Mouse (Mus musculus) embryonic fibroblast, embryonic 13.5 days (primary cell): ENCODE measurements around the gene Ccdc102a. TPM values are rescaled to one million over a fixed set of nuclear protein-coding genes. Genes with fewer than 3 reads are reported as not detected.

ENCODE experiments used
- H3K27ac ChIP-seq: 2 replicates; pipeline ENCODE4 v1.5.1; 2012; ENCODE audit warnings: low read length, control low read depth, inconsistent platforms; ENCODE audit not compliant: insufficient read depth
- H3K4me1 ChIP-seq: 2 replicates; pipeline ENCODE4 v1.6.1; 2011; ENCODE audit warnings: low read length; ENCODE audit not compliant: control insufficient read depth, insufficient read depth
- H3K4me3 ChIP-seq: 2 replicates; pipeline ENCODE4 v1.5.1; 2011; ENCODE audit warnings: mild to moderate bottlenecking, control low read depth, low read length; ENCODE audit not compliant: insufficient read depth
- CTCF ChIP-seq: IDR thresholded peaks from 2 replicates; pipeline ENCODE4 v1.5.1; 2011; ENCODE audit warnings: mild to moderate bottlenecking, control low read depth, low read length, moderate library complexity, borderline replicate concordance; ENCODE audit not compliant: insufficient read depth
- POLR2A ChIP-seq: IDR thresholded peaks from 2 replicates; pipeline ENCODE4 v1.6.1; 2011; ENCODE audit warnings: low read depth, mild to moderate bottlenecking, control low read depth, low read length, moderate library complexity
- polyA plus RNA-seq: library from polyadenylated mRNA; stranded (reverse); fragments of >200 nt; gene quantifications from 2 replicates; pipeline ENCODE4 v1.2.4, GENCODE M21; 2011; ENCODE audit warnings: low read depth; ENCODE audit not compliant: missing spikeins, insufficient read length

Ccdc102a gene
- polyA plus RNA-seq, 1 experiment: 39.2 TPM

GRCm38 (mm10) chr8:94876197-94876730 lies 41.6 kb downstream of the Ccdc102a start, which contains the start of gene Dok4:
Gene Dok4 (minus strand): TSS chr8:94876330.
- peaks cover 5% of the 10 kb centered on the region; the same call in 1 of the 2 replicates for H3K4me1 ChIP-seq
- TF ChIP-seq CTCF (no peak), POLR2A (peak; percentile 63)
- H3K4me3 ChIP-seq: peak within 1 kb of the TSS; percentile 72
- H3K27ac ChIP-seq: no peak within 1 kb of the TSS

- TF ChIP-seq POLR2A: no peak
- TF ChIP-seq CTCF: no peak
- H3K4me1 ChIP-seq: peaks cover 5% of the 10 kb centered on the region; the same call in 1 of the 2 replicates
Measured at GRCm38 (mm10) chr8:94875871-94876150, 42.1 kb downstream of the Ccdc102a start.

GRCm38 (mm10) chr8:94875096-94875870 lies 42.6 kb downstream of the Ccdc102a start:
- Histone ChIP-seq H3K4me3 (peak overlapping the region; percentile 72), H3K4me1 (peaks cover 5% of the 10 kb centered on the region; the same call in 1 of the 2 replicates), H3K27ac (no peak overlapping the region)
- TF ChIP-seq POLR2A: no peak
- no peak for TF ChIP-seq CTCF

More at GRCm38 (mm10) chr8:94875871-94876150, 42.1 kb downstream of the Ccdc102a start:
- Histone ChIP-seq H3K27ac (no peak overlapping the region), H3K4me3 (peak overlapping the region; percentile 72)

GRCm38 (mm10) chr8:94874358-94874757 lies 43.5 kb downstream of the Ccdc102a start:
- TF ChIP-seq CTCF: peak; percentile 61; the same call in 1 of the 2 replicates
- no peak for TF ChIP-seq POLR2A
- H3K4me3 ChIP-seq: no peak overlapping the region
- H3K27ac ChIP-seq: no peak overlapping the region
- peaks cover 5% of the 10 kb centered on the region; the same call in 1 of the 2 replicates for H3K4me1 ChIP-seq

GRCm38 (mm10) chr8:94872576-94872975 lies 45.3 kb downstream of the Ccdc102a start:
- Histone ChIP-seq H3K27ac (no peak overlapping the region), H3K4me1 (peaks cover 5% of the 10 kb centered on the region; the same call in 1 of the 2 replicates), H3K4me3 (no peak overlapping the region)
- TF ChIP-seq POLR2A: no peak
- TF ChIP-seq CTCF: no peak

GRCm38 (mm10) chr8:94872156-94872555 lies 45.7 kb downstream of the Ccdc102a start:
- Histone ChIP-seq H3K27ac (no peak overlapping the region), H3K4me3 (no peak overlapping the region), H3K4me1 (peaks cover 5% of the 10 kb centered on the region; the same call in 1 of the 2 replicates)
- TF ChIP-seq POLR2A (no peak), CTCF (no peak)

- peak overlapping the region; percentile 49 for H3K4me3 ChIP-seq
- H3K4me1 ChIP-seq: peaks cover 5% of the 10 kb centered on the region; the same call in 1 of the 2 replicates
- no peak for TF ChIP-seq CTCF
- peak; percentile 73 for TF ChIP-seq POLR2A
- H3K27ac ChIP-seq: no peak overlapping the region
Measured at GRCm38 (mm10) chr8:94871108-94871894, 46.6 kb downstream of the Ccdc102a start.

GRCm38 (mm10) chr8:94870474-94871107 lies 47.3 kb downstream of the Ccdc102a start:
- no peak for TF ChIP-seq CTCF
- H3K4me1 ChIP-seq: peaks cover 5% of the 10 kb centered on the region; the same call in 1 of the 2 replicates
- peak overlapping the region; percentile 49 for H3K4me3 ChIP-seq
- H3K27ac ChIP-seq: no peak overlapping the region

GRCm38 (mm10) chr8:94870003-94870402 lies 47.9 kb downstream of the Ccdc102a start:
- TF ChIP-seq POLR2A (no peak), CTCF (no peak)
- Histone ChIP-seq H3K4me1 (peaks cover 1% of the 10 kb centered on the region; the same call in 1 of the 2 replicates), H3K4me3 (peak overlapping the region; percentile 49), H3K27ac (no peak overlapping the region)

- Histone ChIP-seq H3K27ac (no peak overlapping the region), H3K4me1 (no peaks in the 10 kb centered on the region), H3K4me3 (no peak overlapping the region)
- no peak for TF ChIP-seq POLR2A
- no peak for TF ChIP-seq CTCF
Measured at GRCm38 (mm10) chr8:94869146-94869545, 48.8 kb downstream of the Ccdc102a start.
